Mouse (Mus musculus) adrenal gland, postnatal 4 days (tissue): Measurements from ENCODE around the gene Ihh. TPM values are rescaled to one million over a fixed set of nuclear protein-coding genes. Genes with fewer than 3 reads are reported as not detected.
A peak's percentile ranks its signal among the peaks of the same experiment; 100 is the strongest.

ENCODE experiments used
- DNase-seq, 2 experiments: peaks; one replicate each; pipeline ENCODE4 v3.0.0; 2021 to 2022; ENCODE audit warnings: low spot score in 2 of 2, mixed read lengths in 2 of 2
- long read RNA-seq, 2 experiments: library from polyadenylated mRNA; stranded (forward); transcript quantifications; one replicate each; pipeline ENCODE4 v2.0.0; 2021
- total RNA-seq, 2 experiments: library from RNA; stranded (reverse); gene quantifications; 2 replicates each; pipeline ENCODE4 v1.2.3; 2021

Gene Ihh
- total RNA-seq: under 1 TPM; 0.45 to 0.70 TPM
- long read RNA-seq, experiment 1, partial matches to known transcripts: 0 of 1 reads
- long read RNA-seq, experiment 1, other reads (novel, unspliced or antisense): 0 of 1 reads
- long read RNA-seq, experiment 2: 0 reads

- no peak for DNase-seq
Measured at GRCm38 (mm10) chr1:74951556-74952210, at the start of gene Ihh. Gene Ihh (minus strand): TSS chr1:74951672.

GRCm38 (mm10) chr1:75001183-75001582 is 49.7 kb upstream of the Ihh start:
- no peak for DNase-seq

DNA sequence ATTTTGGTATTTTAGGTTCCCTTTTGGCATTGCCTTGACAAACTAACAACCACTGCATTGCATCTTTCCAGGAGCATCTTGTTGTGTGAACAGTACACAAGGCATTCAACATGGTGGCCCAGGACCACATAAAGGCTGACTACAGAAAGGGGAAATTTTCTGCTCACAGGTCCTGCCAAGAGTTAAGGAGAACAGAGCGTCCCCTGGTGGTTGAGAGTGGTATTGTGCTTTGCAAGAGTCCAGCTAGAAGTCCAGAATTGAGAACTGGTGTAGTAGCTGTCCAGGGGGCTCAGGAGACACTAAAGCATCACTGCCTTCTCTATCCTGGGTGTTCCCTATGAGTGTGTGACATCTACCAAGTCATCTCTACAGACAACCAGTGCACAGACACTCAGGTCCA is 49.0 kb upstream of the Ihh start:
- peak; percentile 16 to 24 for DNase-seq

DNA sequence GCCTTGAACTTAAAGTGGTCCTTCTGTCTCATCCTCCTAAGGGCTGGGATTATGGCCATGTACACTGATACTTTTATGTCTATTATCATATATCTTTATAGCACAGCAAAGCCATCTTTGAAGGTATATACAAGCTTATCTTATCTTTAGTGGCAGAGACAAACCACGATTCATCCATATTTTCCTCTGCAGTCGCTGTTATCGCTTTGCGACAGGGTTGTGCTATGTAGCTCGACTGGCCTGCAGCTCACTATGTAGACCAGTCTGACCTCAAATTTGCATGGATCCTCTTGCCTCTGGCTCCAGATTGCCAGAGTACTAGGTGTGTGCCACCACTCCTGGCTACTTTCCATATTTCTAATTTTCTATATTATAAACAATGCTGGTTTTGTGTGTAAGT is 47.7 kb upstream of the Ihh start:
- DNase-seq: no peak

GRCm38 (mm10) chr1:74997231-74997630 is 45.8 kb upstream of the Ihh start:
- DNase-seq: no peak

DNA sequence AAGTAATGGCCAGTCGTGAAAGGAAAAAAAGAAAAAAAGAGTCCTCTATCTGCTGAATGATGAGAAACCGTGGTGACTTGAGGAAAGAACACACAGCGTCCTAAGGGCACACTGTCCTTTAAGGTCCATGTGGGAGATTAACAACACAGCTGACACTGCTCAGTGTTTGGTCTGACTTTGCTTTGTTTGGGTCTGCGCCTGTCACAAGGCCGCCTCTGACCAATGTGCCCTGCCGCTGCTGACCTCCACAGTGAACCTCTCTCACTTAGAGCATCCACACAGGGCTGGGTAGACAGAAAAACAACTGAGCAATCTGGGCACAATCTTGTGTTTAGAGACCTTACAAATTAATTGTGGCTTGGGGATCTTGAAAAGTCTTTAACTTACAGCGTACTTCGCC is 25.5 kb upstream of the Ihh start:
- no peak for DNase-seq

DNA sequence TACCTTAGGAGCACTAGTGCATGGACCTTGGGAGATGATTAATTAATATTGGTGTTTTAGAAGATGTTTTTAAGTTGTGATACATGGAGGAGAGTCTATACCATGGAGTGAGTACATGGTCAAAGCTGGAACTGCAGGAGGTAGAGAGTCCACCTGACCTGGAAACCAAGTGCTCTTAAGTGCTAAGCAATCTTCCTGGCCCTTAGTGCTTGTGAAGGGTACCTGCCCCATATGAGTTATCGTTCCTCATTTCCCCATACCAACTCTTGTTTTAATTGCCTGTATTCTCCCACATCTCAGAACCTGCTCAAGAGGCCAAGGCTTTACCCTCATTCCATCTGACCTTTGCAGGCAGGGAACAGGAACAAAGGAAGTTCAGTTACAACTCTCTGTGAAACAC is 24.5 kb upstream of the Ihh start:
- DNase-seq: no peak

DNA sequence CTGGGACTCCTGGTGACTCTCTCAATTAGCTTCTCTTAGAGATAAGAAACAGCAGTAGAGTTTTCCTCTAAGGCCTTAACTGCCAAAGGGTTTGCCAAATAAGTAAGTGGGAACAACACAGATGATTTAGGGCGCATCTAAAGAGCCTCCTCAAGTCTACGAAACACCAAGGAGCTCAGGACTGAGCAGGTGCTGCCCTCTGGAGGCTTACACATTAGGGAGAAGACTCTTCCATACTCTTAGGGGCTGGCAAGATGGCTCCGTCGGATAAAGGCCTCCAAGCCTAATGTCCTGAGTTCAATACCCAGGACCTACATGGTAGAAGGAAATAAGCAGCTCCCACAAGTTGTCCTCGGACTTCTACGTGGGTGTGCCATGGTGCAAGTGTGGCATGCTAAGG is 22.1 kb upstream of the Ihh start:
- DNase-seq: no peak

DNA sequence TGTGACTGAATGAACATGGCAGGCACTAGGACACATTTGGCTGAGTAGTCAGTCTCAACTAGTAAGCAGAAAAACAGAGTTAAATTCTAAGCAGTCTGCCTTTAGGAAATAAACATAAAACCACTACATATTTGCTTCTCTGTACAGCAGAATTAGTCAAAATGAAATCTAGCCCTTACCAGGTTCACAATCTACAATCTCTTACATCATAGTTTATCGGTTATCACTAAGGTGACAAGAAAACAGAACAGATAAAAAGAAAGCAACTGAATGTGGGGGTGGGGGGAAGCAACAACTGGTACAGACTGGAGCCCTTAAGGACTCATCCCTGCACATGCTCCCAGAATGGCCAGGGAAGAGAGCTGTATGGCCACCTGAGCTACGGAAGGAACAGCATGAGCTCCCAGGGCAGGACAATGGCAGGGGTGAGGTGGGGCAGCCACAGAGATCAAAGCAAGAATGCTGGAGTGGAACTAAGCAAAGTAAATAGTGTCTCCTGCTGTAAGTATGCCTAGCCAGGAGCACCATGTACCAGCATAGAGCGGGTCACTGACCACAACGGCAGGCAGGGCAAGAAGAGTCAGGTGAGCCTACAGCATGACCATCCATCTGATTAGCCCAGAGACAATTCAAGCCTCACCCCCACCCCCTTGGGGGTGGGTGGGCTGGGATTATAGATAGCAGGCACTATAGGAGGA is 20.0 kb upstream of the Ihh start:
- no peak for DNase-seq

DNA sequence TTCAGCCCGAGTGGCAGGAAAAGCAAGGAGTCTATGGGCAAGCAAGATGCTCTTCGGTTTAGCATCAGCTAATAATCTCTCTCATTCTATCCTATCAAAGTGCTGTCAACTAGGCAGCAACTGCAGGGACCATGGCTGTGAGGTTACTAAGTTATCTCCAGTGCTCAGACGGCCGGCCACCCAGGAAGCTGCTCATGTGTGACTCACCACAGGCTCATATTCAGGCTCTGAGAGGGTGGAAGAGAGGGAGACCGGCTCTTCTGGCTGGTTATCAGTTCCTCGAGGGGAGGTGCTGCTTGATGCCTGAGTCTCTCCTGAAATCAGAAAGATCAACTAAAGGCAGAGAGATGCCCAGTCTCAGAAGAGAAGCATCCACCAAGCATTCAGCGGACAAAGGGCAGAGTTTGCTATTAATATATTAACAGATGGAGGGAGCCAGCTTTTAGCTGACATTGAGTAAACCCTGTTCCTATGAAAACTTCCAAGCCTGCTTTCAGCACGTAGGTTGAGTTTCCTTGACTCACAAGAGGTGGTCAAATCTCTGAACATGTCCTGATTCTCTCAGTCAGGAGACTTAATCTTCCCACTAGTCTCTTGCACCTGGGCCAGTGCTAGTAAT is 16.6 kb upstream of the Ihh start:
- no peak for DNase-seq

DNA sequence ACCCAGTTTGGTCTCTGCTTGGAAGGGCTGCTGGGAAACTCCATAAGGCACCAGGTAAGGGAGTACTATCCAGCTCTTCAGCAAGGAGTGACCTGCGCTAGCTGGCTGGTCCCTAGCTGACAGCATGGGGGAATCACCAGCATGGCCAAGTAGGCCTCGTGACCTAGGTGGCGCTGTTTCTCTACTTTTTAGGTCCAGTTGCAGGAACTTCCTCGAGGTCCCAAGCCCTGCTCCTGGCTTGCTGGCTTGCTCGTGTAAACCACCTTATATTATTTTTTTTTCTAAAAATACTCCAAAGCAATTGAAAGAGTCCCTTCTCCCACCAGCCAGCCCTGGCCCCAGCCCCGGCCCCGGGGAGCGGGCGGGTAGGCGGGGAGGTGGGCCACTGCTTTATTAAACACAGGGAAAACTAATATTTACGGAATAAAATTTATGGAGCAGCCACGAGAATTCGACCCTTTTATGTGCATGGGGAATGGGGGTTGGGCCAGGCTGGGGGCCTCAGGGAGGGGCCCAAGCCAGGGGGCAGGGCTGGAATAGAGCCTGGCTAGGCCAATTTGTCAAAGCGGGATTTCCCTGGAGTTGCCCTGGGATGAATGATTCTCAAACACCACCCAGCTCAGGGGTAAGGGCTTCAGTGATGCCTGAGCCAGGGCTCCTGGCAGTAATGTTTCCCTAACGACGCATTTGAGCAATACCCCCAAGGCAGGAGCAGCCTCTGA is 13.2 kb upstream of the Ihh start:
- peak; percentile 42 to 64 for DNase-seq

DNA sequence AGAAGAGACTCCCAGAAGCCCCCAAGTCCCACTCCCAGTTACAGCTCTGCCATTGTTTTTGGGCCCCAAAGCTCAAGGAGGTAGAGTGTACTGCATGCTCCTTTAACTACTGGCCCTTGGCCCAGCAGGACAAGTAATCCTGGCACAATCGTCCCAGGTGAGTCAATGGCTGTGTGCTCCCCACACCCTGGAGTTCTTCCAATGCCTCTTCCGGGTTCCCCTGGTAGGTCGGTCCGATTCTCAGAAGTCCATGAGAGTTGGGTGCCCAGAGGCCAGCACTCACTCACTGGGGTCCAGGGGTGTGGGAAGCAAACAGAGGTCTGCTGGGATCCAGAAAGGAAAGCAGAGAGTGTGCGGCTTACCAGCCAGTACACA is 11.4 kb upstream of the Ihh start:
- no peak for DNase-seq

DNA sequence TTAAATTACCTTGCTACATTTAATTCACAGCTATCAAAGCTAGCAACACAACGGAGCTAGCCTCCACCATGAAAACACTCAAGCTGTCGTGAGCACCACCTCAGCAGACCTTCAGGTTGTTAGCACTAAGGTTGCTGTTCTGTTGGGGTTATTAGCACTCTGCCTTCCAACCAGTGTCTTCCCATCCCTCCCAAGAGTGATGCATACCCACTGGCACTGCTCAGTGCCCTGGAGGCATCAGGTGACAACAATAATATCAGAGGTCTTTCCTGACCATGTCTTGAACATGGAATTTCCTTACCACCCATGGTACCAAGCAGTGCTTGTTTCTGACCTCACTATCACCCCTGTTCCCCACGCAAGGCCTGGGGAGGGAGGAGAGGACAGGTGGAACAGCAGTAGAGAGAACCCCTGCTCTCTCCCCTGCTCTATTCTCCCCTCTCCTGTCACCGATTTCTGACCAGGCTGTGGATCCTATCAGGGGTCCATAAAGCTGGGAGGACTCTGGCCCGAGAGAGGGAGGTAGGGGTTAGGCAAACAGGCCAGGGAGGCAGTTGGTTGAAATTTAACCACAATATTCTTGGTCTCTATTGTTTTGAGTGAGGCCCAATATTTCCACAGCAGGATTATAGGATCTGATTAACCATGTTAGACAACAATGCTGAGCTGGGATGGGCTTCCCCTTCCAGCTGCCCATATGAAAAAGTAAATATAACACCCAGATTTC is 10.8 kb upstream of the Ihh start:
- DNase-seq: no peak

- no peak for DNase-seq
Measured at GRCm38 (mm10) chr1:74961722-74962121, 10.2 kb upstream of the Ihh start.

DNA sequence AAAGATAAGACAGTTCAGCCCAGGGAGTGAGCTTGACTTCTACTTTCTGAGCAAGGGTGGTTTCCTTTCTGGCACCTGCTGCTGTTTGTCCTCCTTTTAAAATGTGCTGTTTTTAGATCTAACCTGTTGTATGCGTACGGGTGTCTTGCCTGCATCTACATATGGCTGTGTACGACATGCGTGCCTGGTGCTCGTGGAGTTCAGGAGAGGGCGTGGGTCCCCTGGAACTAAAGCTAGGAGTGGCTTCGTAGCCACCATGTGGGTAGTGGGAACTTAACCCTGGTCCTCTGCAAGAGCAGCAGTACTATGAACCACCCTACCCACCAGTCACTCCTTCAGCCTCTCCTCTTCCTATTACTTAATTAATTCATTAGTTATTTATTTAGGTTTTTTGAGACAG is 8.6 kb upstream of the Ihh start:
- DNase-seq: no peak

- no peak for DNase-seq
Measured at GRCm38 (mm10) chr1:74950576-74951490, 639 bp downstream of the Ihh start.

- DNase-seq: no peak
Measured at GRCm38 (mm10) chr1:74950066-74950465, 1.4 kb downstream of the Ihh start.

DNA sequence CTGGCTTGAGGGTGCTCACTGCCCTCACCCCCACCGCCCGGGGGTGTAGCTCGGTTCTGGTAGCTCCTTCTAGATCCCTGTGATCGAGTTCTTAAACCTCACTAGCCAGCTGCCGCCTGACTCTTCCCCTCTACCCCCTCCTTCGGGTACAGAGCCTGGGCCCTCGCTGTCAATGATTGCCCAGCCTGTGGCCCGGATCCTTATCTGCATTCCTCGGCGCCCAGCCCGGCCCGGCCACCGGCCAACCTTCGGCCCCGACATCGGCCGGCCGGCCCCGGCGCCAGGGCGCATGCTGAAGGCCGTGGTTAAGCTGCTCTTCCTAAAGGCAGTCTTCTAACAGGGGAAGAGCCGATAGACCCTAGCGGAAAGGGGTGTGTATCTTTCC is 1.8 kb downstream of the Ihh start:
- DNase-seq: no peak

DNA sequence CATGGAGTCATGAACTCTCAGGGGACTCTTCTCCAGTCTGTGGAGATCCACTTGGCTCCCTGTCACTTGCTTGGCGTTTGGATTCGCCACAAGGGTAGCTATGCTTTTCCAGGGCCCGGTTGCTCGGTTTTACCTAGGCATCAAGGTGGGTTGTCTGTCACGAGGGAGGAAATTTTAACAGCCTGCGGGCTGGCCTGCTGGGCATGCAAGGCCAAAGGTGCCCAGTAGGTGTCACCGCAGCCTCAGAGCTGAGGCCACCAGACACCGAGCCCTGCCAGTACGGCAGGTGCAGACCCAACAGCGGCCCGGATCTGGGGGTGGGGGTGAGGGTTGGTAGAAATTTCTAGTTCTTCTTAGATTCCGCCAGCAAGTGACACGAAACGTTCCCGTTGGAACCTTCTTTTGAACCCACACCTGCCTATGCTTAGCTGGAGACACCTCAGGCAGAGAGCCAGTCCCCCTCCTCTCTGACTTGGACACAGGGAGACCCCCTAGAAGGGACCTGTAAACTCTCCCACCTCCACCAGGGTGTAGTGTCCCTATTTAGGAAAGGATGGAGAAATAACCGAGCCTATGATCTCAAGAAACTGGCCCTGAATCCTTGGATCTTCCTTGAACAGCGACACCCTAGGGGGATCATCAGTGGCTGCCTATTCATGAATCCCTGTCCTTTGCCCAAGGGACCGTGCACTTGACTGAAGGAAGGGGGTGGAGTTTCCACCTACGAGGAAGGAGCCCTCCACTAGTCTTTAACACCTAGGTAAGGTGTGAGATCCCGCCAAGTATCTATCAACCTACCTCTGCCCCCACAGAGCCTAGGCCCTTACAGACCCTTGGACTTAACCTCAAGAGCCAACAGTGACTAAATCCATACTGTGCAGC is 2.4 kb downstream of the Ihh start:
- peak in 1 of 2 experiments; percentile 32 for DNase-seq
